In genomic region chr3:115642001-115642845, GRCm38 (mm10) we compare ENCODE assay signal across 9 mouse cellular contexts.
DNase-seq lines count a peak whose midpoint lies in the region; ATAC-seq lines count a peak whose summit lies in the region.
"Had no signal": no experiment of that assay in that cellular context is flagged by ENCODE, and none has a peak within 500 bp of the region (broad histone marks: within the 10 kb centered on the region; RNA-seq: fewer than 3 reads in every experiment).

No protein-coding gene starts in this region.

- H3K4me3 ChIP-seq in erythroblast, embryonic 14.5 days (replicated peaks): peak overlapping the region; percentile 61
- peak overlapping the region; percentile 62 for H3K4me3 ChIP-seq in heart, embryonic 10.5 days
- H3K4me3 ChIP-seq in kidney, embryonic 16.5 days (ENCODE audit: low read length): peak overlapping the region; percentile 55

- H3K9me3 ChIP-seq in erythroblast, embryonic 14.5 days (ENCODE audit: control insufficient read depth, low read length): peaks cover 3% of the 10 kb centered on the region; the same call in 1 of the 2 replicates
- H3K9me3 ChIP-seq in heart, embryonic 10.5 days: no peaks in the 10 kb centered on the region
- H3K9me3 ChIP-seq in kidney, embryonic 16.5 days (ENCODE audit: low read length): no peaks in the 10 kb centered on the region

- peak overlapping the region; percentile 65 for H3K9ac ChIP-seq in kidney, embryonic 16.5 days (replicated peaks; ENCODE audit: low read length)

- H3K27ac ChIP-seq in heart, embryonic 10.5 days: peak overlapping the region; percentile 93
- H3K27ac ChIP-seq in kidney, embryonic 16.5 days (ENCODE audit: low read length): peak overlapping the region; percentile 82

- ATAC-seq in erythroblast, adult 5-6 weeks (replicated peaks; ENCODE audit: low FRiP score, poor library complexity, severe bottlenecking): no peak
- peak; percentile 67 for ATAC-seq in kidney, embryonic 16.5 days (ENCODE audit: low FRiP score, low TSS enrichment)

- DNase-seq in c-Kit-positive CD71-negative TER-119-negative erythroid progenitor cells, embryonic 14.5 days (ENCODE audit: low read depth): peak; percentile 48
- peak; percentile 82 for DNase-seq in heart, embryonic 10.5 days (ENCODE audit: low spot score)
- peak; percentile 13 for DNase-seq in lung, postnatal 25 days (ENCODE audit: low spot score)
- peak; percentile 33 to 38 for DNase-seq in right cerebral cortex, postnatal 10 days (ENCODE audit: low spot score in 2 of 2)
- no peak for DNase-seq in frontal cortex, postnatal 10 days (ENCODE audit: low spot score in 2 of 2)

- H3K36me3 ChIP-seq in erythroblast, embryonic 14.5 days (ENCODE audit: control insufficient read depth): no peaks in the 10 kb centered on the region
- H3K36me3 ChIP-seq in heart, embryonic 10.5 days: no peaks in the 10 kb centered on the region
- H3K36me3 ChIP-seq in kidney, embryonic 16.5 days (ENCODE audit: insufficient read depth, low read length): no peaks in the 10 kb centered on the region

- H3K27me3 ChIP-seq in erythroblast, embryonic 14.5 days (ENCODE audit: control insufficient read depth): peaks cover 5% of the 10 kb centered on the region; the same call in 1 of the 2 replicates
- no peaks in the 10 kb centered on the region for H3K27me3 ChIP-seq in heart, embryonic 10.5 days (ENCODE audit: insufficient read depth, poor library complexity, severe bottlenecking)
- H3K27me3 ChIP-seq in kidney, embryonic 16.5 days (ENCODE audit: insufficient read depth, low read length): no peaks in the 10 kb centered on the region
- H3K27me3 ChIP-seq: Patski had no signal

- peaks cover 44% of the 10 kb centered on the region for H3K4me1 ChIP-seq in erythroblast, embryonic 14.5 days (ENCODE audit: control insufficient read depth)
- H3K4me1 ChIP-seq in heart, embryonic 10.5 days: peaks cover 23% of the 10 kb centered on the region
- peaks cover 12% of the 10 kb centered on the region; the same call in 1 of the 2 replicates for H3K4me1 ChIP-seq in kidney, embryonic 16.5 days (ENCODE audit: insufficient read depth, low read length)

- 4% methylated on average over 26 of the region's 26 CpGs for WGBS in heart, embryonic 10.5 days
- WGBS in kidney, embryonic 16.5 days: 4% methylated on average over 26 of the region's 26 CpGs

- peak overlapping the region; percentile 80 for H3K4me2 ChIP-seq in kidney, embryonic 16.5 days (replicated peaks; ENCODE audit: low read depth, low read length)

Comparison
In these comparisons a context has a peak if more than half of its experiments do, and no peak if none do; other contexts are left out.
1. DNase-seq: peak in c-Kit-positive CD71-negative TER-119-negative erythroid progenitor cells, embryonic 14.5 days (single experiment), heart, embryonic 10.5 days (single experiment), lung, postnatal 25 days (single experiment) and right cerebral cortex, postnatal 10 days (2 of 2); none in frontal cortex, postnatal 10 days (0 of 2).
2. Peak in every context shown above with its lines, with median percentiles within 50 percentile points of each other: H3K4me3 ChIP-seq.